Mouse (Mus musculus): Measurements from ENCODE around the gene Zbtb25. TPM values are rescaled to one million over a fixed set of nuclear protein-coding genes. Genes with fewer than 3 reads are reported as not detected.

Zbtb25 gene
- 10 to 100 TPM; 20.2 to 21.4 TPM for total RNA-seq (2021)

- peak; percentile 67 to 84 for DNase-seq (ENCODE audit: extremely low spot score in 1 of 2, low spot score in 1 of 2)
These were observed at the start of gene Zbtb25 for GRCm38 (mm10) chr12:76369206-76369977. TSS of gene Zbtb25 (minus strand) at chr12:76369602.

- DNase-seq (ENCODE audit: extremely low spot score in 1 of 2, low spot score in 1 of 2) = no peak
These were observed 48.9 kb upstream of the Zbtb25 start for GRCm38 (mm10) chr12:76418346-76418745.

DNA sequence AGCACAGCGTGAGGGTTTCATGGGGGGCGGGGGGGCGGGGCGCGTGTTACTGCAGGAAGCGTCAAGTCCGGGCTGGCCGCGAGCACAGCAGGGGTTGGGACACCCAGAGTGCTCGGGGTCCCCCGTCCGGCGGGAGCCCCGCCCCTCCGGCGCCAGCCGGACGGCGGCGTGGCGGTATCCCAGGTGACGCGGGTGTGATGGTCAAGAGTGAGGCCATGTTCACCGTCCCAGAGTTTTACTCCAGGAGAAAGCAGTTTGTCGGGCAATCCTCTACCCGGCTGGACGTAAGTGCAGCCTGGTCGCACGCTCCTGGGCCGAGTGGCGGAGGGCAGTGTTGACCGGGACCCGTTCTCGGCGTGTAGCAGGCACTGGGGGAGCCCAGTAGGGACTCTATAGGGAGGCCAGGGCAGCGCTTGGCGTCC is 48.0 kb upstream of the Zbtb25 start, which contains the start of gene Ppp1r36:
Gene Ppp1r36 (plus strand): TSS at position 106 of the 422 bp plus-strand sequence.
- no peak for DNase-seq (ENCODE audit: extremely low spot score in 1 of 2, low spot score in 1 of 2)

DNA sequence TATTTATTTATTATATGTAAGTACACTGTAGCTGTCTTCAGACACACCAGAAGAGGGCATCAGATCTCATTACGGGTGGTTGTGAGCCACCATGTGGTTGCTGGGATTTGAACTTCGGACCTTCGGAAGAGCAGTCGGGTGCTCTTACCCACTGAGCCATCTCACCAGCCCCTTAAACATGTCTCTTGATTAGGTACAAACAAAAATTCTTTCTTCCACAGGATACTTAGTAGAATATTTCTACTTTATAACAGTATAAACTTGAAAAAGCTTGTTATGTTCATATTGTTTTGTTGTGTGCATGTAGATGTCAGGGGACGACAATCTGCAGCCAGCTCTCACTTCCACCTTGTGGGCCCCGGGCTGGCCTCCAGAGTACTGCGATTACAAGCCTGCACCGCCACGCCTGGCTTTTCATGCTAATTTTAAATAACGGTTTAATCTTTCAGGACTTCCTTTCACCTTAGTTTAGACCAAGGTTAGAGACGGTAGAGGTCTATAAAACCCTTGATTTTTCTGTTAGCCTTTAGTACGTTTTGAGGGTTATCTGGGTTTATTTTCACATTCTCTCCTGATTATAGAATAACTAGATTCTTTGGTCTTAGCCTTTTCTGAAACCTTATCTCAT is 46.1 kb upstream of the Zbtb25 start:
- no peak for DNase-seq (ENCODE audit: extremely low spot score in 1 of 2, low spot score in 1 of 2)

DNA sequence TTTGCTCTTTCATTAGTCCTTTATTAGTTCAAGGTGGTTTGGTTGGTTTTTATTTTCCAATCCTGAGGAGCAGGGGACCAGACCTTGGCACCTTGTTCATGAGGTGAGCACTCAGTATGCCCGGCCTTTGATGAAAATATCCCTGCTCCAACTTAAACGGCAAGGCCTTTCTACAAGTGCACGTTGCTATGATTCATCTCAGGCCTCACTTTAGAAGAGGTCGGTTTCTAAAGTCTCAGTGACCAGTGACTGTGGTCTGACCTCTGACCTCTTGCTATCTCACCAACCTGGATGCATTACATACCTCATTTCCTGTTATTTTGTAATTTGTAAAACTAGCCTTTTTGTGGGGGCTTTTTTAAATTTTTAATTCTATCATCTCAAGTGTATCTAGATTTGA is 39.8 kb upstream of the Zbtb25 start:
- no peak for DNase-seq (ENCODE audit: extremely low spot score in 1 of 2, low spot score in 1 of 2)

GRCm38 (mm10) chr12:76407184-76407583 is 37.8 kb upstream of the Zbtb25 start:
- DNase-seq (ENCODE audit: extremely low spot score in 1 of 2, low spot score in 1 of 2) = no peak

DNA sequence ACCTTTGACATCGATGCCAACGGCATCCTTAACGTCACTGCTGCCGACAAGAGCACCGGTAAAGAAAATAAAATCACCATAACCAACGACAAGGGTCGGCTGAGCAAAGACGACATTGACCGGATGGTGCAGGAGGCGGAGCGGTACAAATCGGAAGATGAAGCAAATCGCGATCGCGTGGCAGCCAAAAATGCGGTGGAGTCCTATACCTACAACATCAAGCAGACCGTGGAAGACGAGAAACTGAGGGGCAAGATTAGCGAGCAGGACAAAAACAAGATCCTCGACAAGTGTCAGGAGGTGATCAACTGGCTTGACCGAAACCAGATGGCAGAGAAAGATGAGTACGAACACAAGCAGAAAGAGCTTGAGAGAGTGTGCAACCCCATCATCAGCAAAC is 36.6 kb upstream of the Zbtb25 start:
- no peak for DNase-seq (ENCODE audit: extremely low spot score in 1 of 2, low spot score in 1 of 2)

GRCm38 (mm10) chr12:76405183-76405970 is 36.0 kb upstream of the Zbtb25 start:
- DNase-seq (ENCODE audit: extremely low spot score in 1 of 2, low spot score in 1 of 2) = peak in 1 of 2 experiments; percentile 20

DNA sequence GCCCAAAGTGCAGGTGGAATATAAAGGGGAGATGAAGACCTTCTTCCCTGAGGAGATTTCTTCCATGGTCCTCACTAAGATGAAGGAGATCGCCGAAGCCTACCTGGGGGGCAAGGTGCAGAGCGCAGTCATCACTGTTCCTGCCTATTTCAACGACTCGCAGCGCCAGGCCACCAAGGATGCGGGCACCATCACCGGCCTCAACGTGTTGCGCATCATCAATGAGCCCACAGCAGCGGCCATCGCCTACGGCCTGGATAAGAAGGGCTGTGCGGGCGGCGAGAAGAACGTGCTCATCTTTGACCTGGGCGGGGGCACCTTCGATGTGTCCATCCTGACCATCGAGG is 35.4 kb upstream of the Zbtb25 start:
- peak in 1 of 2 experiments; percentile 17 for DNase-seq (ENCODE audit: extremely low spot score in 1 of 2, low spot score in 1 of 2)

DNA sequence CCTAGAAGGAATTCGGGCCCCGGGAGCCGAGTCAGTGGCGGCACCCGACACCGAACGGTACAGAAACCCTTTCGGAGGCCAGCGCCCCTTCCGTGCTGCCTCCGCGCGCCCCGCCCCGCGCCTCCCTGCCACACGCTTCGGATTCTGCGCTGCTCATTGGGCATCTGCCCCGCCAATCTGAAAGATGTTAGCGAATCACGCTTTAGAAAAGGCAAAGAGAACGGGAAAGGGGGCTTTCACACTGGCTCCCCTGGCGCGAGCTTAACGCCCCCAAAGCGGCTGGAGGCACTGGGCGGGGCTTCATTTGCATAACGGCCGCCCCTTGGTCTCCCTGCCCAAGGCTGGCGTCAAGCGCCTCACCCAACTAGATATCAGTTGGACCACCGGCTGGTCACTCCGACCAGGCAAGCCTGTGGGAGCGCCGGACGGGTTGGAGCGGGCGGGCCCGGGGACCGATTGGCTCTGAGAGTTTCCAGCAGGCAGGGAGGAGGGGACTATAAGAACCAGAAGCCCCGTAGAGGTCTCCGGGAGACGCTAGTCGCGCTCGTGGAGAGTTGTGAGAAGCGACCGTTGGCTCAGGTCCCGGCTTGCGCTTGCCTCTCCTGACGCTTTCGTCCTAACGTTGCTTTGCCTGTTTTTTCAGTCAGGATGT is 34.6 kb upstream of the Zbtb25 start, which contains the start of gene Hspa2:
Gene Hspa2 (plus strand): TSS at position 291 of the 652 bp plus-strand sequence.
- peak; percentile 99 for DNase-seq (ENCODE audit: extremely low spot score in 1 of 2, low spot score in 1 of 2)

DNA sequence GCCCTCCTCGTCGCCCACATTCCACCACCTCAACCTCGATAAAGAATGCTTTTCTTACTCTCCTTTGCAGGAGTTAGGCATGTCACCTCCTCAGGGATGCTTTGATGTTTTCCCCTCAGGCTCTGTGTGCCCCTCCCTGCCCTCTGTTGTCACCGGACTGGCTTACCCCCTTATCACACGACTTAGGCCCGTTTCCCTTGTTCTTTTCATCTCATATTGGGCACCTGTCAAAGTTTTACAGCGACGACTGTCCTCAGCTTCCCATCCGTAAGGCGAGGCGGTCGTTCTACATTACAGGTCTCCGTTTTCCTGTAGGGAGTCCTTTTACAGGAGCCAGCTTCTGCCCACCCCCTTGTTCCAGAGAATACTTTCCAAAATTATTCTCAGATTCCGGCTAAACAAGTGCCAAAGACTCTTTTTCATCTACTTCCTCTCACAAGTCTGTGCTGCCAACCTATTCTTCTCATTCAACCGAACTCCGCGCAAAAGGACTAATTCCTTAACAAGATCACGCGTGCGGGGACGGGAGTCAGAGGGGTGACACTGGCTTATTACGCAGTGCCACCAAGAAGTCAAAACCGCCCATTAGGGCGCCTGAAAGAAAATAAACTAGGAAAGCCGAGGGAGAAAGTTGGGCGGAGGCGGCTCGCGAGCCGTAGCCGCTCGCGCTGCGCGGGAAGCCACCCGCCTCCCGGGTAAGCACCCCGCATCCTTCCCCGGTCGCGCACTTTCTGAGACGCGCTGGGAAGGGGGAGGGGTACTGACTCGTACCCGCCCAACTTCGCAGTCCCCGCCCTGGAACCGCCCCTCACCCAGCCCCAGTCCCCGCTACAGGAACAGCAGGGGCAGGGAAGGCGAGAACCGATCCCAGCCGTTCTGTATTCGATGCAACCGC is 33.8 kb upstream of the Zbtb25 start:
- no peak for DNase-seq (ENCODE audit: extremely low spot score in 1 of 2, low spot score in 1 of 2)

GRCm38 (mm10) chr12:76401674-76402073 is 32.3 kb upstream of the Zbtb25 start:
- DNase-seq (ENCODE audit: extremely low spot score in 1 of 2, low spot score in 1 of 2) = no peak

DNA sequence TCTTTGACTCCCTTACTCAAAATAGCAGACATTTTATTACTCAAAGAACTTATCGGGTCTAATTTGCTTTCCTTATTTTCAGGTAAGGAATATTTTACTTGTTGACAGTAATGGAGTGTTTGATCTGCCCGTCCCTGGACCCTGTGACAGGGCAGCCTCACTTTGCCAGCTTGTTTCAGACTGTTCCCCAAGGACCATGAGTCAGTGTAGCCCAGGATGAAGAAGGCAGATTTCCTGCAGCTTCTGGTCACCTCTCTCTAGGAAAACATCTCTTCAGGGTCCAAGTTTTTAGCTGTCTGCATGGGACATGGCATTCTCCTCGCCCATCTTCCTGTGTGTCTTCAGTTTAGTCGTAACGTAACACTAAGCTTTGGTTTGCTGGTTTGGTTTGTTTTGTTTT is 27.9 kb upstream of the Zbtb25 start:
- no peak for DNase-seq (ENCODE audit: extremely low spot score in 1 of 2, low spot score in 1 of 2)

- no peak for DNase-seq (ENCODE audit: extremely low spot score in 1 of 2, low spot score in 1 of 2)
These were observed 23.6 kb upstream of the Zbtb25 start for GRCm38 (mm10) chr12:76392979-76393378.

- DNase-seq (ENCODE audit: extremely low spot score in 1 of 2, low spot score in 1 of 2) = no peak
These were observed 22.3 kb upstream of the Zbtb25 start for GRCm38 (mm10) chr12:76391595-76392271.

GRCm38 (mm10) chr12:76388794-76389193 is 19.4 kb upstream of the Zbtb25 start:
- no peak for DNase-seq (ENCODE audit: extremely low spot score in 1 of 2, low spot score in 1 of 2)

DNA sequence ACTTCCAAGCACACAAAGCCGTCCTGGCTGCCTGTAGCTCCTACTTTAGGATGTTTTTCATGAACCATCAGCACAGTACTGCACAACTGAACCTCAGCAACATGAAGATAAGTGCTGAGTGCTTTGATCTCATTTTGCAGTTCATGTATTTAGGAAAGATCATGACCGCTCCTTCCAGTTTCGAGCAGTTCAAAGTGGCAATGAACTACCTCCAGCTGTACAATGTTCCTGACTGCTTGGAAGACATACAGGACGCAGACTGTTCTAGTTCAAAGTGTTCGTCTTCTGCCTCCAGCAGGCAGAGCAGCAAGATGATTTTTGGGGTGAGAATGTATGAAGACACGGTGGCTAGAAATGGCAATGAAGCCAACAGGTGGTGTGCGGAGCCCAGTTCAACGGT is 15.9 kb upstream of the Zbtb25 start:
- no peak for DNase-seq (ENCODE audit: extremely low spot score in 1 of 2, low spot score in 1 of 2)

GRCm38 (mm10) chr12:76380151-76380550 is 10.7 kb upstream of the Zbtb25 start:
- DNase-seq (ENCODE audit: extremely low spot score in 1 of 2, low spot score in 1 of 2) = no peak

DNA sequence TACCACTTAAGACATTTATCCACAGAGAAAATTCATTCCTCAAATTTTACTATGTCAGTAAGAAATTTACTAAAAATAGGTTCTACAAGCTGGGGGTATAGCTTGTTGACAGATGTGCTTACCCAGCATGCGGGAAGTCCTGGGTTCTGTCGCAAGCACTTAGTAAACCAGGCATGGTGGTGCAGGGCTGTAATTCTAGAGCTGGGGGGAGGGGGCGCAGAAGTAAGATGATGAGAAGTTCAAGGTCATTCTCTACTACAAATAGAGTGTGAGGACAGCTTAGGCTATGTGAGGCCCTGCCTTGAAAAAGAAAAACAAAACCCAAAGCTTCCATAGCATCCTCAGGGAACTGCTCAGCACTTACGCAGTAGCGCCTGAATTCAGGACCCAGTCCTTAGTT is 9.2 kb upstream of the Zbtb25 start:
- DNase-seq (ENCODE audit: extremely low spot score in 1 of 2, low spot score in 1 of 2) = no peak

Data from layer of hippocampus, postnatal 25 days (tissue).